Mouse (Mus musculus): Measurements from ENCODE around the gene Gps2.

The Gps2 gene

DNA sequence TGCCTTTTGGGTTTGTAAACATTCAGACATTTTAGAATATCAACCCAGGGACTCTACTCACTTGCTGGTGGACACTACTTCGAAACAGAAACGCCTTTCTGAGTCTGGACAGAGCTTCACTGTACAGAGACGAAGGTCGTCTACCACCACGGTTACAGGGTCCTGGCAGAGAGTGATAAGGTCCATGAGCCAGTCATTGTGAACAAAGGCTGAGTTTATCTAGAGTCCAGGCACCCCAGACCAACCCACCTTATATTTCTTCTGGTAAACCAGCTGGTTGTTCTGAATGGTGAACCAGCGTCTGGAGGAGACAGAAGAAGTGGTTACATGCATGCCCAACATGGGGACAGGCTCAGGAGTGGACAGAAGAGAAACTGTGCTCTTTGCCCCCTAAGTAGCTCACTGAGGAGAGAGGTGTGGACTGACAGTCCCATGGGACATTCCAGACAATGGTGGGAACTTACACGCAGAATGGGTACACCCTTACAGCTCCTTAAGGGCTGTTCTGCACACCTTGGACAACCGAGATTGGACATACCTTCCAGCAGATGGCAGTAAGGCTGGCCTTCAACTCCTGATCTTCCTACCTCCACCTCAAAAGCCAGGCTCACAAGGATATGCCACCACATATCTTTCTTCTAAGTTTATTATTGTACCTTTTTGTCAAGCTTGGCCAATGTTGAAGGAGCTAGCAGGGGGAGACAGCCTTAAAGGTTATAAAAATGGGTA is 26.6 kb upstream of the Gps2 start:
- DNase-seq (ENCODE audit: low spot score), result no peak

- no peak for DNase-seq (ENCODE audit: low spot score)
Measured at GRCm38 (mm10) chr11:69891482-69891881, 22.2 kb upstream of the Gps2 start.

DNA sequence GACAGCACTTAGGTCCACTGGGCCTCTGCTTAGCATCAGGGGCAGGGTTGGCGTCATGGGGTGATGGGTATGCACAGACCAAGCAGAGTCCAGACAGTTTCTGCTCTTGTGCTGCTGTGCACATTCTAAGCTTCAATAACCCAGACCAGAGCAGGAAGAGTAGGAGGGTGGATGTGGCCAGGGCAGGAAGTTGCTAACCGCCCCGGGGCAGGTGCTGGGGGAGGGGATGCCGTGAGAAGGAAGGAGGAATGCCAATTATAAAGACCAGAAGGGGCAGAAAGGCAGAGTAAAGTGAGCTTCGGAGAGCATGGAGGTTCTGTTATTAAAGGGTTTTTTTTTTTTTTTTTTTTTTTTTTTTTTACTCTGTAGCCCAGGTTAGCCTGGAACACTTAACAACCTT is 19.0 kb upstream of the Gps2 start:
- DNase-seq (ENCODE audit: low spot score), result peak; percentile 52

DNA sequence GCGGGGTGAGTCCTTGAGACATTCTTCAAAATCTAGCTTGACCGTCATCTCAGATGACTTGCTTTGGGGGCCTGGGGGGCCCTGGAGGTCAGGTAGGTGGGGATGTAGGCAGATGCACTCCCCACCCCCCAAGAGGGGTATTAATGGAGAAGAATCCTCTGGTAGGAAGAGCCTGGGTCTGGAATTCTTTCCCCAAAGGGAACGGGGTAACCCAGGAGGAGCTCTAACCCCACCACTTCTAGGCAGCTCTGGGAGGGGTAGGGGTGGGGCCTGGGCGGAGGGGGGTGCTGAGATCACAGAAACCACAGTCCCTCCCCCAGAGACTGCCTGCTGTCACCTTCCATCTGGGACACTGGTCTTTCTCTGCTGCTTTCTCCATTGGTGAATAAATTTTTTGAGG is 18.4 kb upstream of the Gps2 start, which contains the start of gene Acap1:
Acap1 (minus strand) TSS at position 249 of the 400 bp plus-strand sequence.
- DNase-seq (ENCODE audit: low spot score), result no peak

DNA sequence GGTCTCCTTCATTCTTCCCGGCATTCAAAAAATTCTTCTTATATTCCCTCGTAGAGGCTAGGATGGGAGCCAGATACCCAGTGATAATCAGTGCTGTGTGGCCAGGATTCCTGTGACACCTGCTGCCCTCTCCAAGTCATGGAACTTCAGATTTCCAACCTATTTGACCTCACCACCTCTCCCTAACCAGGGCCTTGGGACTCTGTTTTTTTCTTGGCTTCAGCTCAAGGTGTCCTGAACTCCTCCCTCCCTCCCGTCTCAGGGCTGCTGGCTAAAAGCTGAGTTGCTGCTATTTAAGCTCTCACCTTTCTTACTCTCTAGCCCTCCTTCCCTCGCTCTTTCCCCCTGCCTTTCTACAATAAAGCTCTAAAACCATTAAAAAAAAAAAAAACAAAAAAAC is 13.8 kb upstream of the Gps2 start:
- DNase-seq (ENCODE audit: low spot score), result no peak

DNA sequence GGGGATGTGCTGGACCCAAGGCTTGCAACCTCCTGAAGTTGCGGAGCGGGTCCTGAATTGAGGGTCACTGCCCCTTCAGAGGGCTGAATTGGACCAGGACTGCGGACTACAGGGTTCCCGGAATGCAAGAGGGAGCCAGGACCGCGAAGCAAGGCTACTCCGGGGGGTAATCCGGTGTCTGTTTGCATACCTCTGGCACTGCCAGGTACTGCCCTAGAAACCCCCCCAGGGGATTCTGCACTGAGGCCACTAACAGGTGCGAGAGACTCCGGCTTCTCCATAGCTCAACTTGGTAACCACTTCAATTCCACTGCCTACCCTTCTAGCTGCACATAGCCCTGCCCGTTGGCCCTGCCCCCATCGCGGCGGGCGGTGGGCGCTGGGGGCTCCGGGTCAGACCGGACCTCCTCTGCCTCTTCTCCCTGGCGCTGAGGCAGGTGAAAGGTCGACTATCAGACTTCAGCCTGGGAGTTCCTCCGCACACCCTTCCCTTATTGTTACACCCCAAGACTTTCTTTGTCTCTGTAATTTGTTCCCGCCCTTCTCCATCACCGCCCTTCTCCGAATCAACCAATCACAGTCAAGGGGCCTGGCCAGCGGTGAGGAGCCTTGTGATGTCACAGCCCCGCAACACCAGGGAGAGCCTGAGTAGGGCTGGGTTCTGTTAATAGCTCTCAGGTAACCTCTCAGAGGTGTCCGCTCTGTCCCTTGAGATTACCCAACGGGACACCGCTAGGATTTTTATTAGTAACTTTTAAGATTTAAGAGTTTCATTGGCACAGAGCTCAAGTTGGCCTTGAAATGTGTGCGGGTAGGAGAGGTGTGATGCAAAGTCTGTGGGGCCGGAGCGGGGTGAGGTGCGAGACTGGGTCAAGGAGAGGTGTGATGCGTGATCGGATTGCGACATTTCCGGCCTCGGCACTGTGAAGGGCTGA is 12.9 kb upstream of the Gps2 start, which contains the start of the genes 2810408A11Rik and Neurl4:
2810408A11Rik (minus strand) TSS at position 517 of the 935 bp plus-strand sequence.
Neurl4 (plus strand) TSS at position 602 of the 935 bp plus-strand sequence.
- peak; percentile 84 for DNase-seq (ENCODE audit: low spot score)

DNA sequence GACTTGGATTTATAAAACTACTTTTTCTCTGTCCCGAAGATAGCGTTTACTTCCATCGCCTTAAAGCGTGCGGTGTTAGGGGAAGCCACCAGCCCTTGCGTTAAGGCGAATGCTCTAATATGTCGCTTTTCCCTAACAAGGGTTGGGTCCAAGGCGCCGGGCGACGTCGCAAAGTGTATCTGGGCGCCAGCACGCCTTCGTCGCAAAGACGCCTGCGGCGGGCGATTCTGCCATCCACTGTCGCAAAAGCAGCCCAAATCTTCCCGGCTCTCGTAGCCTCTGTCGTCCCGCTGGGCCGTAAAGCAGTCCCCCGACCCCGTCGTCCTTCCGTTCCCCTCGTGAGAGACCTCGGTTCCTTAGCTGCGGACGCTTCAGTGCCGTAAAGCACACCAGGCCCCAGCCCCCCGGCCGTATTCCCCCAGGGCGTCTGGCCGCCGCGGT is 12.3 kb upstream of the Gps2 start:
- DNase-seq (ENCODE audit: low spot score), result peak; percentile 85

- DNase-seq (ENCODE audit: low spot score), result no peak
Measured at GRCm38 (mm10) chr11:69901993-69902392, 11.7 kb upstream of the Gps2 start.

DNA sequence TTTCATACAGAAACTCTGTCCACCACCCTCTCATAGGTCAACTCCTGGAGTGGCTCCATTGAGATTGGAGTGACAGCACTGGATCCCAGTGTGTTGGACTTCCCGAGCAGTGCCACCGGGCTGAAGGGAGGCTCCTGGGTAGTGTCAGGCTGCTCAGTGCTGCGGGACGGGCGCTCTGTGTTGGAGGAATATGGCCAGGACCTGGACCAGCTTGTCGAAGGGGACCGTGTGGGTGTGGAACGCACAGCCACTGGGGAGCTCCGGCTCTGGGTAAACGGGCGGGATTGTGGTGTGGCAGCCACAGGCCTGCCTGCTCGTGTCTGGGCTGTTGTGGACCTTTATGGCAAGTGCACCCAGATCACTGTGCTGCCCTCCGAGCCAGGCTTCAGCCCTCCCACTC is 10.7 kb upstream of the Gps2 start:
- no peak for DNase-seq (ENCODE audit: low spot score)

GRCm38 (mm10) chr11:69904311-69904710 is 9.4 kb upstream of the Gps2 start:
- no peak for DNase-seq (ENCODE audit: low spot score)

- no peak for DNase-seq (ENCODE audit: low spot score)
Measured at GRCm38 (mm10) chr11:69908645-69909044, 5.0 kb upstream of the Gps2 start.

- DNase-seq (ENCODE audit: low spot score), result no peak
Measured at GRCm38 (mm10) chr11:69909174-69909573, 4.5 kb upstream of the Gps2 start.

DNA sequence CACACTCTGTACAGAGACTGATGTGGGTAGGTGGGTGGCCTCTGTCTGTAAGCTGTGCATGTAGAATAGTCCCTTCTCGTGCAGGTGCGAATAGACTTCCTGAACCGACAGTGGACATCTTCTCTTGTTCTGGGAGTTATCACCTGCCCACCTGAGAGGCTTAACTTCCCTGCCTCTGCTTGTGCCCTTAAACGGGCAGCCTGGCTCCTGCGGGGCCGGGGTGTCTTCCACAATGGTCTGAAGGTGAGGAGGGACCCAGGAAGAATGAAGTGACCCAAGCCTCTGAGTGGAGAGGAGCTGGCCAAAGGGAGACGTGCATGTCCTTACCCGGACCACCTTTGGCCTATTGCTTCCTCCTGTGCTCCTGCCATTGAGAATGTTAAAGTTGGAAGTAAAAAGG is 3.5 kb upstream of the Gps2 start:
- no peak for DNase-seq (ENCODE audit: low spot score)

DNA sequence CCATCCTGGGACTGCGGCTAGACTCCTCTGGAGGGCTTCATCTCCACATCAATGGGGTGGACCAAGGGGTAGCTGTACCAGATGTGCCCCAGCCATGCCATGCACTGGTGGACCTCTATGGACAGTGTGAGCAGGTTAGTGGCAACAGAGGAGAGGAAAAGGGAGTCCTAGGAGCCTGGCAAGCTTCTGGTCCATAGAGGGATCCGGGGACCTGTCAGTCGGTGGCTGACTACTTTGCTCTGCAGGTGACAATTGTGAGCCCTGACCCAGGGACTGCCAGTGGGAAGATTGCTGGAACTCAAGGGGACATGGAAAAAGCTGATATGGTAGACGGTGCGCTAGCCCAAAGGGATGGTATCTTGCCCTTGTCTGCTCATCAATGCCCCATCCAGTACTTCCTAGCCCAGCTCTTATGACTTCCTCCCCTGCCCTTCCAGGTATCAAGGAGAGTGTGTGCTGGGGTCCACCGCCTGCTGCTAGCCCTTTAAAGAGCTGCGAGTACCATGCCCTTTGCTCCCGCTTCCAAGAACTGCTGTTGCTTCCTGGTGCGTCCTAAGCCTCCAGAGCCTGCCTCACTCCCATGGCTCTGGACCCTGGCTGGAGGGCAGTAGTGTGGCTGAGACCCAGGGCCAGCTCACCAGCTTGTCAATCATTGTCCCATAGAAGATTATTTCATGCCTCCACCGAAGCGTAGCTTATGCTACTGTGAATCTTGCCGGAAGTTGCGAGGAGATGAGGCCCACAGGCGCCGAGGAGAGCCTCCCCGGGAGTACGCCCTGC is 2.7 kb upstream of the Gps2 start:
- DNase-seq (ENCODE audit: low spot score), result no peak

GRCm38 (mm10) chr11:69911701-69912100 is 2.0 kb upstream of the Gps2 start:
- no peak for DNase-seq (ENCODE audit: low spot score)

DNA sequence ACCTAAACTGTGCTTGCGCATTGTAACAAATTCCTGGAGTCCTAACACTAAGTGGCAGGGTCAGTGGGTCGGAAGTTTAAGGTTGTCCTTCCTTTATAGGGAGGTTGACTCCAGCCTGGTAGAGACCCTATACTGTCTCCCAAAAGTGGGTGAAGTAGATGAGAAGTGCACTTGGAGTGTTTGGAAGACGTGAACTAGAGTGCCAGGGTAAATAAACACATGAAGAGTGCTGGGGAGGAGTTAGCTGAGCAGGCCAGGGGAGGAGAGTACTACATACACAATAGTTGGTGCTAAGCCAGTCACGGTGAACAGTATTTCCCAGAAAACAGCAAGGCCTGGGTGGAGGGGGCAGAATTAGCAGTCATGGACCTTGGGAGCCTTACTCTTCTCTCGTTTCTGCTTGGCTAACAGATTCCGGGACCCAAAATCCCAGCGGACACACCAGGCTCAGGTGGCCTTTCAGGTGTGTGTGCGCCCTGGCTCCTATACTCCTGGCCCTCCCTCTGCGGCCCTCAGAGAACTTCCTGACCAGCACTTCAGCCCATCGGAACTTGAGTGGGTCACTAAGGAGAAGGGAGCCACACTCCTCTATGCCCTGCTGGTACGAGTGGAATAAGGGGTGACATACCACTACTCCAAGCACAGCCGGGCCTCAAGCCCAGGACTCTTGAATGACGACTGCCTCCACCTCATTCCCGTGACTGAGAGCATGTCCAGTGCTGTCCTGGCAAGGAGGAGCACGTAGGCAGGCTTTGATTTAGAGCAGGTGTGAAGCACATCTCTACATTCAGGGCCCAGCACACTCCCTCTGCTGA is 765 bp upstream of the Gps2 start:
- DNase-seq (ENCODE audit: low spot score), result no peak

GRCm38 (mm10) chr11:69914372-69914764 is 680 bp downstream of the Gps2 start:
- DNase-seq (ENCODE audit: low spot score), result no peak

GRCm38 (mm10) chr11:69914917-69915430 is 1.3 kb downstream of the Gps2 start:
- no peak for DNase-seq (ENCODE audit: low spot score)

DNA sequence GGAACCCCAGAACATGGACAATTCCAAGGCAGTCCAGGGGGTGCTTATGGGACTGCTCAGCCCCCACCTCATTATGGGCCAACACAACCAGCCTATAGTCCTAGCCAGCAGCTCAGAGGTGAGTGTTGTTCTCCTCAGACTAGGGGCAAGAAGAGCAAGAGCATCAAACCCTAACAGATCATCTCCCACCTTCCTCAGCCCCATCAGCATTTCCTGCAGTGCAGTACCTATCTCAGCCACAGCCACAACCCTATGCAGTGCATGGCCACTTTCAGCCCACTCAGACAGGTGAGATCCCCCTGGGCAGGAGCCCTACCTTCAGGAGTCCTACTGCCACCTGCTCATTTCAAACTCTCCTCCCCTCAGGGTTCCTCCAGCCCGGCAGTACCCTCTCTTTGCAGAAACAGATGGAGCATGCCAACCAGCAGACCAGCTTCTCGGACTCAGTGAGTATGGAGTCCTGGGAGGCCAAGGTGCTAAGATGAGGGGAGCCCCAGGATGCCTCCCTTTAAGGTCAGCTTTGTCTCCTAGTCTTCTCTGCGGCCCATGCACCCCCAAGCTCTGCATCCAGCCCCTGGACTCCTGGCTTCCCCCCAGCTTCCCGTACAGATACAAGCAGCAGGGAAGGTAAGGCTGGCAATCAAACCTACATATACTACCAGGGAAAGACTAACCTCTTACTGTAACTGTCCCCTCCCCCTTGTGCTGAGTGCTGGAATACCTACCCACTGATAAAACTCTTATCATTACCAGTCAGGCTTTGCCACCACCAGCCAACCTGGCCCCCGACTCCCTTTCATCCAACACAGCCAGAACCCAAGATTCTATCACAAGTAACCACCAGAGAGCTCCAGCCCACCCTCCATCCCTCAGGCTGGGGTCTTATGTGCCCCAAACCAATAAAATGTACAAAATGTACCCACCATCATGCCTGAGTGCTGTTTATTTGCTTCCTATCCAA is 2.3 kb downstream of the Gps2 start:
- DNase-seq (ENCODE audit: low spot score), result peak; percentile 59

Measured in spleen, adult 12 weeks (tissue).